Mouse (Mus musculus): ENCODE measurements around the gene Ndrg3. TPM values are rescaled to one million over a fixed set of nuclear protein-coding genes. Genes with fewer than 3 reads are reported as not detected.
"Not testable (repeated sequence)": the region's sequence is repeated elsewhere in the genome, so short reads cannot be mapped to it uniquely, and the experiment has no call there.

Gene Ndrg3
- polyA plus RNA-seq, 1 experiment = 63.6 TPM

DNA sequence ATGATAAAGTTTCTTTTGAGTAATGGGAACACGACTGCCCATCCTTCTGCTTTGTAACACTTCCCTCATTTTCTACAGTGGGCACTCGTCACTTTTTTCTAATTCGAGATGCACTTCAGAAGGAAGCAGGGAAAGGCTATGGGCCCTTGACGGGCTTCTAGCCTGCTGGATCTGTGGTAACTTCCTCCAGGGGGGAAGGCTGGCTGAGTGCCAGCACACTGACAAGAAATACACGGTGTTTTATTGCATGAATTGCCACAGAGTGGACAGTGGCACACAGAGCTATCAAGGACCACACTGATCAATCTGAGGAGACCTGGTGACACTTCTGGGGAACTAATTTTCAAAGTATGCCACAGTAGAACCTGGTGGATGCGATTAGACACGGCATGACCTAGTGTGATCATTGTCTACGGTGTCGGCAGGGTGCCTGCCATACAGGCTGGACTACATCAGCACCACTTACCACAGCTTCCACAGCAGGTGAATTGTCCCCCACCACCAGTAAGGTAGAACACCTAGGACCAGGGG, 95.4 kb downstream of the Ndrg3 start:
- H3K27ac ChIP-seq (ENCODE audit: insufficient read depth, low read length) = no peak overlapping the region
- no peaks in the 10 kb centered on the region for H3K4me1 ChIP-seq (ENCODE audit: control insufficient read depth, insufficient read depth, low read length)
- H3K4me3 ChIP-seq (ENCODE audit: insufficient read depth, low read length) = no peak overlapping the region
- TF ChIP-seq CTCF (IDR thresholded peaks at IDR 0.05; ENCODE audit: borderline replicate concordance, insufficient read depth, low read length) (no peak), POLR2A (IDR thresholded peaks at IDR 0.05; ENCODE audit: low read depth, low read length) (no peak)

GRCm38 (mm10) chr2:156894496-156895265, 97.2 kb downstream of the Ndrg3 start:
- no peaks in the 10 kb centered on the region for H3K4me1 ChIP-seq (ENCODE audit: control insufficient read depth, insufficient read depth, low read length)
- H3K27ac ChIP-seq (ENCODE audit: insufficient read depth, low read length) = no peak overlapping the region
- TF ChIP-seq POLR2A (IDR thresholded peaks at IDR 0.05; ENCODE audit: low read depth, low read length) = no peak
- TF ChIP-seq CTCF (IDR thresholded peaks at IDR 0.05; ENCODE audit: borderline replicate concordance, insufficient read depth, low read length) = no peak
- H3K4me3 ChIP-seq (ENCODE audit: insufficient read depth, low read length) = no peak overlapping the region

DNA sequence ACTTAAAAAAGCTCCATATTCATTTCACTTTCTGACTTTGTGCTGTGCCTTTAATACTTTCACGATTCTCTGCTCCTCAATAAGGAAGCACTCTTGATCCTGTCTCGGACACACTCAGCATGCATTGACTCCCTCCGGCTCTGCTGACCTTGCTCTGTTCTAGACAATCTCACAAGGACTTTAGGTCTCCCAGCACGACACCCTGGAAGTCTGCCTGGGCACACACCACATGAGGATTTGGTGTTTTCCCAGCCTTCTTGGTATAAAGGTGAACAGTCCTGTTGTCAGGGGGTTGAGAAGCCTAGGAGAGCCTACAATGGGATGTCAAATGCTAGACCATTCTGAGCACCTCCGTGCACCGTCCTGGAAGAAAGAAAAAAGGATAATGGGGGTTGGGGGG, 99.0 kb downstream of the Ndrg3 start:
- H3K27ac ChIP-seq (ENCODE audit: insufficient read depth, low read length) = no peak overlapping the region
- H3K4me3 ChIP-seq (ENCODE audit: insufficient read depth, low read length) = no peak overlapping the region
- no peak for TF ChIP-seq CTCF (IDR thresholded peaks at IDR 0.05; ENCODE audit: borderline replicate concordance, insufficient read depth, low read length)
- no peak for TF ChIP-seq POLR2A (IDR thresholded peaks at IDR 0.05; ENCODE audit: low read depth, low read length)
- no peaks in the 10 kb centered on the region for H3K4me1 ChIP-seq (ENCODE audit: control insufficient read depth, insufficient read depth, low read length)

GRCm38 (mm10) chr2:156892240-156892639, 99.6 kb downstream of the Ndrg3 start:
- Histone ChIP-seq H3K27ac (ENCODE audit: insufficient read depth, low read length) (no peak overlapping the region), H3K4me3 (ENCODE audit: insufficient read depth, low read length) (no peak overlapping the region), H3K4me1 (ENCODE audit: control insufficient read depth, insufficient read depth, low read length) (no peaks in the 10 kb centered on the region)
- TF ChIP-seq CTCF (IDR thresholded peaks at IDR 0.05; ENCODE audit: borderline replicate concordance, insufficient read depth, low read length) (no peak), POLR2A (IDR thresholded peaks at IDR 0.05; ENCODE audit: low read depth, low read length) (no peak)

- no peak overlapping the region for H3K27ac ChIP-seq (ENCODE audit: insufficient read depth, low read length)
- H3K4me3 ChIP-seq (ENCODE audit: insufficient read depth, low read length) = no peak overlapping the region
- no peak for TF ChIP-seq CTCF (IDR thresholded peaks at IDR 0.05; ENCODE audit: borderline replicate concordance, insufficient read depth, low read length)
- no peak for TF ChIP-seq POLR2A (IDR thresholded peaks at IDR 0.05; ENCODE audit: low read depth, low read length)
- H3K4me1 ChIP-seq (ENCODE audit: control insufficient read depth, insufficient read depth, low read length) = no peaks in the 10 kb centered on the region
Observed at GRCm38 (mm10) chr2:156888490-156888889, 103.4 kb downstream of the Ndrg3 start.

DNA sequence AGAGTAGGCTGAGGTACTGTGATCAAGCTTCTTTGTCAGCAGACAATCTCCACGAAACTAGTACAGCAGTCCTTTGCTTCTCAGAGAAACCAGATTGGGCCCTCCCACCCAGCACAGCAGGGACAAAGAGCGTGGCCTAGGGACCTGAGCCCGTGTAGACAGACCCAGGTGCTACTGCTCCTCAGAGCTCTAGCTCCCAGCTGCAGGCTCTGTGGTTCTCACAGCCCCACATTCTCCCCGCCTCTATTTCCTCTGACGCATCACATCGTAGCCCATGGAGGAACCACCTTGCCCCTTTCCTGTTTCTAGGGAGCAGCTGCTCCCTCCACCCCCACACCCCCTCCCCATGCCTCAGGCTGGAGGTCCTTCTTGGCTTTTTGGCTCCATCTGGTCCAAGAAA, 104.8 kb downstream of the Ndrg3 start, which contains the start of gene Sla2:
TSS of gene Sla2 (minus strand) at position 176 of the 400 bp plus-strand sequence.
- H3K4me1 ChIP-seq (ENCODE audit: control insufficient read depth, insufficient read depth, low read length) = no peaks in the 10 kb centered on the region
- H3K4me3 ChIP-seq (ENCODE audit: insufficient read depth, low read length) = no peak within 1 kb of the TSS
- no peak for TF ChIP-seq POLR2A (IDR thresholded peaks at IDR 0.05; ENCODE audit: low read depth, low read length)
- no peak for TF ChIP-seq CTCF (IDR thresholded peaks at IDR 0.05; ENCODE audit: borderline replicate concordance, insufficient read depth, low read length)
- no peak within 1 kb of the TSS for H3K27ac ChIP-seq (ENCODE audit: insufficient read depth, low read length)

DNA sequence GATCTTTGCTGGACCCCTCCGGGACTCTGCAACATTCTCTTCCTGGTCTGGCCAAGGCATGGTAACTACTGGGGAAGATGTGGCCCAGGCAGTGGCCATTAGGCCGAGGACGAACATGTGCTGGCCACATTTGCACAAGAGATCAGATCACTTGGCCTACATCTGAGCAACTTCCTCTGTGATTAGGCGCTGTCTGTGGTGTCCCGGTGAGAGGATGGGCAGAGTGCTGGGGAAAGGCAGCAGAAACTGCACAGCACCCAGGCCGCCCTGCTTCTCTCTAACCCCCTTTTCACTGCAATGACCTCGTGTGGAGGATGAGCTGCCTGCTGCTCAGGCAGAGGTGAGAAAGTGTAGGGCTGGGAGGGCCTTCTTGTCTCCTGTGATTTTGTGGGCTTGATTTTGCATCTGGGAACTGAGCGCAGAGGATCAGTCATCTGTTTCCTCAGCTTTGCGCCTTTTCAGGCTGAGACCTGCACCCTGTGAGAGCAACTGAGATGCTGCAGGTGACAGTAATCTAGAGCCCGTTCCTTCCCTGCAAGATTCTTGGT, 105.7 kb downstream of the Ndrg3 start:
- TF ChIP-seq CTCF (IDR thresholded peaks at IDR 0.05; ENCODE audit: borderline replicate concordance, insufficient read depth, low read length) (no peak), POLR2A (IDR thresholded peaks at IDR 0.05; ENCODE audit: low read depth, low read length) (no peak)
- H3K27ac ChIP-seq (ENCODE audit: insufficient read depth, low read length) = no peak overlapping the region
- H3K4me1 ChIP-seq (ENCODE audit: control insufficient read depth, insufficient read depth, low read length) = no peaks in the 10 kb centered on the region
- H3K4me3 ChIP-seq (ENCODE audit: insufficient read depth, low read length) = no peak overlapping the region

- not testable (repeated sequence) for H3K27ac ChIP-seq (ENCODE audit: insufficient read depth, low read length); H3K4me1 ChIP-seq (ENCODE audit: control insufficient read depth, insufficient read depth, low read length); H3K4me3 ChIP-seq (ENCODE audit: insufficient read depth, low read length)
Observed at GRCm38 (mm10) chr2:156885666-156886065, 106.2 kb downstream of the Ndrg3 start.

DNA sequence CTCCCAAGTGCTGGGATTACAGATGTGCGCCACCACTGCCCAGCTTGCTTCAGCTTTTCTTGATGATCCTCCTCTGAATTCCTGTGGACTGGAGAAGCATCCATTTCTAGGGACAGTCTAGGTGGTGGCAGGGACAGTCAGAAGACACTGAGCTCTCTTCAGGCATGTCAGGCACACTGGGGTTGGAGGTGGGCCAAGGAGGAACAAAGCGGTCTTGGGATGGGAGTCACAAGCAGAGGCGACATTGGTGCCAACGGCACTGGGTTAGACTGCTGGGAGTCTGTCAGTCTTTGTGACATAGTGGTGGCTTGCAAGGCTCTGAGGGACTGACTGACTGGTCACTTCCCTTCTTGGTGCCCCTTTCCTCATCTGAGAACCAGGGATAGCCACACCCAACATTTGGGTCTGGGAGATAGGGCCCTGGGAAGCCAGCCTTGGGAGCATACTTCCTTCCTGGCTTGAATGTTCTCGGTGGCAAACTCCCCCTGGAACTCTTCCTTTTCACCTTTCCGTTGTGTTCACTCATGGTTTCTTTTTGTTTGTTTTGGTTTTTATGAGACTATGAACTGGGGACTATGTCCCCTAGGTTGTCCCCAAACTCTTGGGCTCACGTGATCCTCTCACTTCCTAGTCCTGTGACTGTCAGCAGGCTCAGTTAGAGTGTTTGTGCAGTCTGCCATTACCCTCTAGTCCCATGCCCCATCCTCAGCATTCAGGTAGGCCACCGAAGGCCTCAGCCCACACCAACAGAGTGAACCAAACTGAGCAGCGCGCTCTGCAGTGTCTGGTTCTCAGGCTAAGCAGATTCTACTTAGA, 107.3 kb downstream of the Ndrg3 start:
- TF ChIP-seq CTCF (IDR thresholded peaks at IDR 0.05; ENCODE audit: borderline replicate concordance, insufficient read depth, low read length) (no peak), POLR2A (IDR thresholded peaks at IDR 0.05; ENCODE audit: low read depth, low read length) (no peak)
- Histone ChIP-seq H3K4me1 (ENCODE audit: control insufficient read depth, insufficient read depth, low read length) (no peaks in the 10 kb centered on the region), H3K4me3 (ENCODE audit: insufficient read depth, low read length) (no peak overlapping the region)

More for the DNA sequence above, 107.3 kb downstream of the Ndrg3 start:
- H3K27ac ChIP-seq (ENCODE audit: insufficient read depth, low read length) = no peak overlapping the region

All from embryonic fibroblast, embryonic 13.5 days (primary cell).